ENCODE assay signal across 8 mouse cellular contexts in the genomic region with DNA sequence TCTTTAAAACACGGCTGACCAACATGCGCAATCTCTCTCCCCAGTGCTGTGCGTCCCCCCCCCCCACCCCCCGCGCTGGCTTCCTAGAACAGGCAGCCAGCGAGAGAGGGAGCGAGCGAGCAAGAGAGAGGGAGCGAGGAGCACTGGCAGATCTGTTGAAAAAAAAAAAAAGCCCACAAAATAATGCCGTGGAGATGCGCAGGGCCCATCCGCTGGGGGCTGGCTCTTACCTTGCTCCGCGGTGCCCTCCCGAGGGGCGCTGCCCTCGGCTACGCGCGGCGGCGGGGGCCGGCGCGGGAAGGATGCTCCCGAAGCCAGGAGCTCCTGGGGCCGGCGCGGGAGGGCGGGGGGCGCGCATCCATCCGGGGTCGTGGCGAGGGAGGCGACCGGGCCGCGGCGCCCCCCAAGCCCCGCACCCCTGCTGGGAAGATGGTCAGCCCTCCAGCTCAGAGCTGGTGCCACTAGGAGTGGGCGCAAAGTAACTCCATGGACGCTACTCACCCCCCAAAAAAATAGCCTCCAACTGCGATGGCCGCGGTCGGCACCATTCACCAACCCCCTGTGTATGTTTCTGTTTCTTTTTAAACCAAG. TPM values are rescaled to one million over a fixed set of nuclear protein-coding genes. Genes with fewer than 3 reads are reported as not detected.
DNase-seq lines count a peak whose midpoint lies in the region; ATAC-seq lines count a peak whose summit lies in the region.

A gene (minus strand): TSS at position 573 of the 591 bp plus-strand sequence.

- intact Hi-C loops in gastrocnemius, postnatal 14 days (cut with DNase I; ENCODE audit: low total_unique reads): loop anchor here (5.0 kb wide), 1 partner anchor 105 kb away; no protein-coding TSS in a partner anchor
- intact Hi-C loops in left cerebral cortex, postnatal 10 days (cut with DNase I): loop anchor here (2.0 to 5.0 kb wide), 2 partner anchors 35 to 110 kb away; a partner anchor contains a TSS

- peak; percentile 13; the same call in 1 of the 2 replicates for ATAC-seq in megakaryocyte, adult 5-6 weeks (ENCODE audit: poor library complexity, severe bottlenecking)

- DNase-seq in R1 (ENCODE audit: low read depth, low spot score): peak; percentile 47
- DNase-seq in cerebellum, postnatal 10 days: peak; percentile 64 to 69
- DNase-seq in gastrocnemius, postnatal 14 days: peak; percentile 49
- peak; percentile 75 for DNase-seq in induced T-regulatory cell, adult 2 months (ENCODE audit: low read depth)
- DNase-seq in left cerebral cortex, postnatal 10 days (ENCODE audit: extremely low spot score in 1 of 2, low spot score in 2 of 2): peak; percentile 42 to 70
- peak; percentile 62 to 67 for DNase-seq in right cerebral cortex, postnatal 10 days (ENCODE audit: low spot score in 2 of 2)
- DNase-seq in urinary bladder, postnatal 25 days (ENCODE audit: low spot score): peak; percentile 38

RNA-seq across cellular contexts. Expression of the gene that starts here (rescaled TPM):
- 1 to 10 TPM; 2.0 to 5.0 TPM for total RNA-seq in gastrocnemius, postnatal 14 days (2021)
- total RNA-seq in left cerebral cortex, postnatal 10 days (2021): 1 to 10 TPM; 6.7 to 8.2 TPM
- total RNA-seq in megakaryocyte, adult 5-6 weeks (2015): 1.9 and 2.1 TPM in 2 replicates
- total RNA-seq in megakaryocyte, adult 5-6 weeks (2017): 1.4 and 2.4 TPM in 2 replicates

Comparison
In these comparisons a context has a peak if more than half of its experiments do, and no peak if none do; other contexts are left out.
1. Peak in every context shown above with its lines: DNase-seq and ATAC-seq.